Mouse (Mus musculus) cerebral cortex, adult 2 months (tissue): ENCODE data around the gene Myo18a.

Experiments
- WGBS: fragments of 180-500 bp; shearing (Covaris S2); methylation state at CpG from one replicate; pipeline ENCODE4 v1.1.7; 2018; 5-methylcytosine and 5-hydroxymethylcytosine counted together

Myo18a gene

DNA sequence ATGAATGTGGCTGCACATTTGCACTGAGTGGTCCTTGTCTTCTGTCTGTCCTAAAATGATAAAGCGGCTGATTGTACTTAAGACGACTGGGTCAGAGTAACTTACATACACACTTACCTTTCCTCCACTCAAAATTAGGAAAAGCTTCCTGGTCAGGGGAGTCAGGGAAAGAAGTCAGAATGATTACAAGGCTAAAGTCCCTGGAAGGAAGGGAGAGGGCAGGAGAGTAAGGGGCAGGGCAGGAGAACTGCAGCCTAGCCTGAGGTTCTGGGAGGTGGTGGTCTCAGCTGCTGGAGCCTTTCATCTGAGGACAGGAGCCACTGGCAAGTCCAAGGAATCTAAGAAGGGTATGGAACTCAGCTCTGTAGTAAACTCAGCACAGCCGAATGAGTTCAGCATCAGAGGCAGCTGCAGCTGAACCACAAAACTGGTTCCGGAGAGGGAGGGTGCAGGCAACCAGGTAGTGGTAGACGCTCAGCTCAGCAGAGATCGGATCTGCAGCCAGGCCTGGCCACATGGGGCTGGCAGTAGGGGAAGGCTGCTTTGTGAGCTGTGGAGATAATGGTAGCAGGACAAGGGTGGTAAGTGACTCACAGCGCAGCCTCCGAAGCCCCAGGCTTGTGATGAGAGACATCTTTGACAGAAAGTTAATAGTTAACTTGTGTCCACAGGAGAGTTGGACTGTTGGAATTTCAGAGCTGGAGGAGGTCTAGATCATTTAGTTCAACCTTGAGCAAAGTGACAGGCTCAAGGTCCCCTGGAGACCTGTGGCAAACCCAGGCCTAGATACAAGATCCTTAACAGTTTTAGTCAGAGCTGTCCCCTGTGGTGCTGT lies 9.1 kb downstream of the Myo18a start:
- WGBS, result 75% methylated on average over 8 of the region's 8 CpGs

- 36% methylated on average over 9 of the region's 9 CpGs for WGBS
Observed at GRCm38 (mm10) chr11:77775701-77776400, 12.8 kb downstream of the Myo18a start.

GRCm38 (mm10) chr11:77777436-77777835 lies 14.4 kb downstream of the Myo18a start:
- 94% methylated on average over 17 of the region's 17 CpGs for WGBS

GRCm38 (mm10) chr11:77777937-77778336 lies 14.9 kb downstream of the Myo18a start:
- WGBS, result 93% methylated on average over 17 of the region's 17 CpGs

- WGBS, result 81% methylated on average over 1 of the region's 1 CpGs
Observed at GRCm38 (mm10) chr11:77779240-77779639, 16.2 kb downstream of the Myo18a start.

GRCm38 (mm10) chr11:77781088-77781487 lies 18.0 kb downstream of the Myo18a start:
- 47% methylated on average over 7 of the region's 7 CpGs for WGBS

- 75% methylated on average over 7 of the region's 7 CpGs for WGBS
Observed at GRCm38 (mm10) chr11:77782104-77782815, 19.2 kb downstream of the Myo18a start.

GRCm38 (mm10) chr11:77783211-77783746 lies 20.2 kb downstream of the Myo18a start:
- 33% methylated on average over 10 of the region's 10 CpGs for WGBS

- 26% methylated on average over 18 of the region's 18 CpGs for WGBS
Observed at GRCm38 (mm10) chr11:77783747-77784646, 21.0 kb downstream of the Myo18a start.

GRCm38 (mm10) chr11:77784894-77785293 lies 21.8 kb downstream of the Myo18a start:
- WGBS, result 63% methylated on average over 9 of the region's 9 CpGs

GRCm38 (mm10) chr11:77785396-77785767 lies 22.3 kb downstream of the Myo18a start:
- WGBS, result 37% methylated on average over 5 of the region's 5 CpGs

- WGBS, result 38% methylated on average over 7 of the region's 7 CpGs
Observed at GRCm38 (mm10) chr11:77785768-77786561, 22.9 kb downstream of the Myo18a start.

DNA sequence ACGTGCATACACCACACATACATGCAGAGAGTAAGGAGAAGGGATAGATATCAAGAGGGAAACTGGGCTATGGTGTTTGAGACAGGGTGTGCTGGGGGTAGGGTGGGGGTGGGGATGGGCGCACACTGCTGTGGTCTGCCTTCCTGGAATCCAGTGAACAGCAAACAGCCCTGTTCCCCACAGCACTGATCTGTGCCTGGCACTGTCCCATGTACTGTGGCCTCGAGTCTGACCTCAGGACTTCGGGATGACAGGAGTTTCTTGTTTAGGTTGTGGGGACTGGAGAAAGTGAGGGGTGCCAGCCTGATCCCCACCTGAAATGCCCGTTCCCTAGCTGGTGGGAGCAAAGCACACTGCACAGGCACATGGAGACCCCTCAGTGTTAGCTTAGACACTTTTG lies 24.7 kb downstream of the Myo18a start, which contains the start of gene Gm10277:
Gm10277 (minus strand) TSS at position 41 of the 400 bp plus-strand sequence.
- WGBS, result 87% methylated on average over 5 of the region's 5 CpGs

GRCm38 (mm10) chr11:77789512-77789911 lies 26.5 kb downstream of the Myo18a start:
- 96% methylated on average over 5 of the region's 5 CpGs for WGBS

DNA sequence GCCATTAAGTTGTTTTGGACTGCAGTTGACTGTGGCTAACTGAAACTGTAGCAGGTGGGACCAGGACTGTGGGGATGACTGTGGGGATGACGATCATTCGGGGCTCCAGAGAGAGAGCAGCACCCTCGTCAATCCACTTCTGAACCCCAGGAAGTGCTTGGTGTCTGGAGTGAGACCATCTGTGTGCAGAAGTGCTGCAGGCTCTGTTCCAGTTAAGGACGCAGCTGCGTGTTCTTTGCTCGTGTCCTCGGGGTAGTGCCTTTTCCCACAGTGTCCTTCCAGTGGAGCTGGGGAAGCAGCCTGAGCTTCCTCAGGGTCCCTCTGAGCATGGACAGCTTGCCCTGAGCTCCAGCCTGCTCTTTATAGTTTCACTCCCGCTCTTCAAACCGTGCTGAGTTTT lies 27.2 kb downstream of the Myo18a start:
- 15% methylated on average over 9 of the region's 9 CpGs for WGBS

- 34% methylated on average over 8 of the region's 8 CpGs for WGBS
Observed at GRCm38 (mm10) chr11:77791241-77791727, 28.2 kb downstream of the Myo18a start.

DNA sequence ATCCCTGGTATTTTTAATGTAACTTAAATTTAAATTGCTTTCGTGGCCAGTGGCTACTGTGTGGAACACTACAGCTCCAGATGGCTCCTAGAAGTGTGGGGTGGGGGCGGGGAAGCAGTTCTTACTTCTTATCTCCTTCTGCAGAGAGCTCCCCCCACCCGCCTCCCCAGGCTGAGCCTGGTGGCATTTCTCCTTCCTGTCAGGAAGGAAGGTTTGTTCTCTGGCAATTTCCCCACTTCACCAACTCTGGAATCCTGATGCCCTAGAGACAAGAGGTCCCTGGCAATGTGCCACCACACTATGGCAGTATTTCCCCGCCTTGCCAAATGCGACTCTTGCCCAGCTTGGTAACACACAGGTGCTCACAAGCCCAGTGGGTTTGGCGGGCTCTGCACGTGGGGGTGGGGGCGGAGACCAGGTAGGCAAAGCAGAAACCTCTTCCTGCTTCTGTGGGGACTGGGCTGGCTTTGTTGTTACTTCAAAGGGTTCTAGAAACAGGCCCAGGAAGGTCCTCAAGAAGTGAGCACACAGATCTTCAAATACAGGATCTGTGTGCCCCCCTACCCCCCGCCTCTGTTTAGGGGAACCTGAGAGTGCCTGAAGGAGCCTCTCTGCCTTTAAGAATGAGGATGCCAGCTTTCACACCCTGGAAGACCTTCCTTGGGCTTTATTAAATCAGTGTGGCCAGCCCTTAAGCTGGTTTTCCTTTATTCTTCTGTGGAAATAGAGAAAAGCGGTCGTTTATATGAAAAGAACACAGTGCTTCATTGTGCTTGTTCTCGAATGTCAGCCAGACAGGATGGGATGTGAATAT lies 28.9 kb downstream of the Myo18a start:
- 23% methylated on average over 12 of the region's 12 CpGs for WGBS

- 34% methylated on average over 7 of the region's 7 CpGs for WGBS
Observed at GRCm38 (mm10) chr11:77792566-77792909, 29.5 kb downstream of the Myo18a start.

DNA sequence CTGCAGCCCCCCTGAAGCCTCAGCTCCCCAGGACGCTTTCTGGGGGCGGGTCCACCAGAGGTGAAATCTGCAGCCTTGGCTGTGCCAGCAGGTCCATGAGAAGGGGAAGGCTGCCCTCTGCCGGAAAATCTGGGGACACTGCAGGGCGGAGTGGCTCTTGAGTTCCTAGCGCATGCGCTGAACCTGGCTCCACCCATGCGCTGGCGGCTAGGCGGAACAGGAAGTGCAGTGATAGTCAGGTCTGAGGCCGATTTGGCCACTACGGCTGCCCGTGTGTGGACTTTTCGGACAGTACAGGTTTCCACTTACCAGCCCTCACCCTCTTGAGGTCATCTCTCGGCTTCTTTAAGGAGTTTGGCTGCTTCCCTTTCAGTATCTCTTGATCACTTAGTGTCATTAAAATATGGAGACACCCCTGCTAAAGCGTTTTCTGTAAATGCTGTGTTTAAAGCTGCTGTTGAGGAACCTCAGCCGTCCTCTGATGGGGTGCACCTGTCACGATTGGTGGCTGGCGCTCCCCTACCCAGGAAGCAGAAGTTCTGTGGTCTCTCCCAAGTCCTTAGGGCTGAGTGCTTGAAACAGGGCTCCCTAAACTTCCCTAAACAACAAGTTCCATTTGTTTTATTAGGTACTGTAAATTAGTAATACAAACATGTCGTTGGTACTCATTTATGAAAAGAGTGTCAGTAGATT lies 30.3 kb downstream of the Myo18a start:
- WGBS, result 3% methylated on average over 19 of the region's 19 CpGs
